Mouse (Mus musculus) adrenal gland, adult 2 months (tissue): ENCODE measurements around the gene Kcnt1. TPM values are rescaled to one million over a fixed set of nuclear protein-coding genes. Genes with fewer than 3 reads are reported as not detected.

ENCODE experiments used
- polyA plus RNA-seq: library from polyadenylated mRNA; depleted of rRNA; stranded (reverse); fragments of >200 nt; gene quantifications from 2 replicates; pipeline ENCODE4 v1.2.3, GENCODE M21; 2012; rRNA removed
- total RNA-seq, 2 experiments: library from RNA; stranded (reverse); gene quantifications; 2 replicates each; pipeline ENCODE4 v1.2.3; 2021

Gene Kcnt1
- total and polyA plus RNA-seq, 3 experiments = 1.9 to 11.8 (median 2.9) TPM

Other genes starting within 250 kb of the Kcnt1 start
- gene Ccdc183, start 246.1 kb upstream of the Kcnt1 start, total RNA-seq = not detected
- not detected in 2 replicates for gene Ccdc183, start 246.1 kb upstream of the Kcnt1 start, polyA plus RNA-seq
- 10 to 100 TPM; 23.2 to 35.5 TPM for gene Tmem141, start 241.7 kb upstream of the Kcnt1 start, total RNA-seq
- 27.1 and 27.9 TPM in 2 replicates for gene Tmem141, start 241.7 kb upstream of the Kcnt1 start, polyA plus RNA-seq
- 10 to 100 TPM in 1 of 2 experiments, 1 to 10 TPM in 1; 4.6 to 10.1 TPM for gene Fcna, start 235.7 kb upstream of the Kcnt1 start, total RNA-seq
- 2.4 and 4.4 TPM in 2 replicates for gene Fcna, start 235.7 kb upstream of the Kcnt1 start, polyA plus RNA-seq
- not detected for gene Lcn8, start 210.6 kb upstream of the Kcnt1 start, total RNA-seq
- not detected in 2 replicates for gene Lcn8, start 210.6 kb upstream of the Kcnt1 start, polyA plus RNA-seq
- not detected for gene Lcn5, start 205.8 kb upstream of the Kcnt1 start, total RNA-seq
- not detected in 2 replicates for gene Lcn5, start 205.8 kb upstream of the Kcnt1 start, polyA plus RNA-seq
- gene Lcn6, start 186.9 kb upstream of the Kcnt1 start, total RNA-seq = not detected
- not detected in 2 replicates for gene Lcn6, start 186.9 kb upstream of the Kcnt1 start, polyA plus RNA-seq
- gene Lcn10, start 181.0 kb upstream of the Kcnt1 start, total RNA-seq = not detected
- not detected in 2 replicates for gene Lcn10, start 181.0 kb upstream of the Kcnt1 start, polyA plus RNA-seq
- gene Obp2a, start 163.7 kb upstream of the Kcnt1 start, total RNA-seq = 1 to 10 TPM in 1 of 2 experiments, under 1 TPM in 1; 0.41 to 1.8 TPM
- gene Obp2a, start 163.7 kb upstream of the Kcnt1 start, polyA plus RNA-seq = 4.8 and 6.2 TPM in 2 replicates
- gene Bmyc, start 157.0 kb upstream of the Kcnt1 start, total RNA-seq = 10 to 100 TPM; 36.7 to 46.1 TPM
- 134 and 139 TPM in 2 replicates for gene Bmyc, start 157.0 kb upstream of the Kcnt1 start, polyA plus RNA-seq
- gene Obp2b, start 126.7 kb upstream of the Kcnt1 start, total RNA-seq = not detected
- gene Obp2b, start 126.7 kb upstream of the Kcnt1 start, polyA plus RNA-seq = not detected in 2 replicates
- gene Lcn3, start 98.2 kb upstream of the Kcnt1 start, total RNA-seq = not detected
- not detected in 2 replicates for gene Lcn3, start 98.2 kb upstream of the Kcnt1 start, polyA plus RNA-seq
- gene Lcn11, start 86.7 kb upstream of the Kcnt1 start, total RNA-seq = not detected
- gene Lcn11, start 86.7 kb upstream of the Kcnt1 start, polyA plus RNA-seq = not detected in 2 replicates
- not detected for gene Gm13539, start 81.5 kb upstream of the Kcnt1 start, total RNA-seq
- gene Gm13539, start 81.5 kb upstream of the Kcnt1 start, polyA plus RNA-seq = not detected in 2 replicates
- not detected for gene Glt6d1, start 47.9 kb upstream of the Kcnt1 start, total RNA-seq
- not detected in 2 replicates for gene Glt6d1, start 47.9 kb upstream of the Kcnt1 start, polyA plus RNA-seq
- not detected for gene Lcn9, start 40.6 kb upstream of the Kcnt1 start, total RNA-seq
- not detected in 2 replicates for gene Lcn9, start 40.6 kb upstream of the Kcnt1 start, polyA plus RNA-seq
- not detected for gene Sohlh1, start 16.5 kb upstream of the Kcnt1 start, total RNA-seq
- gene Sohlh1, start 16.5 kb upstream of the Kcnt1 start, polyA plus RNA-seq = not detected in 2 replicates
- 10 to 100 TPM; 31.4 to 32.6 TPM for gene Camsap1, start 119.5 kb downstream of the Kcnt1 start, total RNA-seq
- 3.9 and 5.5 TPM in 2 replicates for gene Camsap1, start 119.5 kb downstream of the Kcnt1 start, polyA plus RNA-seq
- 10 to 100 TPM; 32.9 to 40.0 TPM for gene Ubac1, start 158.0 kb downstream of the Kcnt1 start, total RNA-seq
- 37.8 and 42.3 TPM in 2 replicates for gene Ubac1, start 158.0 kb downstream of the Kcnt1 start, polyA plus RNA-seq